Mouse (Mus musculus) brain, embryonic 14.5 days (tissue): ENCODE measurements around the gene Svs6. TPM values are rescaled to one million over a fixed set of nuclear protein-coding genes. Genes with fewer than 3 reads are reported as not detected.

Experiments
- DNase-seq: peaks from one replicate; pipeline ENCODE4 v3.0.0-alpha.2; 2011; ENCODE audit warnings: low read depth
- CTCF ChIP-seq: fragments of 200-500 bp; IDR thresholded peaks from 2 replicates; pipeline ENCODE4 v1.5.1; 2012; ENCODE audit warnings: inconsistent platforms, mild to moderate bottlenecking, moderate library complexity, borderline replicate concordance; ENCODE audit not compliant: insufficient read depth, insufficient read length; ENCODE audit errors: extremely low read depth
- POLR2A ChIP-seq: fragments of 200-500 bp; IDR thresholded peaks from 2 replicates; pipeline ENCODE4 v1.6.1; 2012; ENCODE audit warnings: mild to moderate bottlenecking, inconsistent platforms, borderline replicate concordance; ENCODE audit not compliant: poor library complexity, insufficient read depth, insufficient read length, severe bottlenecking; ENCODE audit errors: extremely low read depth
- polyA plus RNA-seq: library from polyadenylated mRNA; depleted of rRNA; stranded (reverse); fragments of >200 nt; gene quantifications from 2 replicates; pipeline ENCODE4 v1.2.3, GENCODE M21; 2012; rRNA removed

The Svs6 gene
- polyA plus RNA-seq, 1 experiment, result not detected

DNA sequence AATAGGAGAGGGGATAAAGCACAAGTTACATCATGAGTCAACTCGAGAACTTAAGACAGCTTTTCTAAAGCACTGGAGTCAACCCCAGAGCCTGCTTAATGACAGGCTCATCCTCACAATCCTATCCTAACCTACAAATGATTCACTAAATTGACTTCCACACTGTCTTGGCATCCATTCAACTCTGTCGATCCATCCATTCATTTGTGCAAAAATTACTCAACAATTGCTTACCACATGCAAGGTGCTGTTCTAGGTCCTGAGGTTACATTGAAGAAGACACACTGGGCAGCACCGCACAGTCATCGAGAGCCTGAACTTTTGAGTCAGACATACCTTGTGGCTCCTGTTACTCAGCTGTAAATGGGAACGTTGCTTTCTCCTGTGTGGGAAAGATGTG is 42.5 kb downstream of the Svs6 start:
- no peak for TF ChIP-seq POLR2A
- DNase-seq, result no peak

DNA sequence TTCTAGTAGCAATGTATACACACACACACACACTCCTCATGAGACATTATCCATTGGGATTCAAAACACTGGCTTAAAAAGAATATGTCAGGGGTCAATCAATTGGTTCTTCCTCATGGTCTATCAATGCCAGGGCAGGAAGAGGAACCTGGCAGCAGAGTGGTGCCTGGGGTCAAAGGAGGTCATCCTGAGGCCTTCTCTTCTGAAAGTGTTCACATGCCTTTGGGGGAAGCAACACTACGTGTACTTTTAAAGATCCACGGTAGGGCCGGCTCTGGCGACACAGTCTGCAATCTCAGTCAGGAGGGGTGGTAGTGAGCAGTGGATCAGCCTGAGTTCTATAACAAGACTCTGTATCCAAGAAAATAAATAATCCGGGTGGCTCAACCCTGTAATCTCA is 43.1 kb downstream of the Svs6 start:
- TF ChIP-seq CTCF (no peak), POLR2A (no peak)
- no peak for DNase-seq

- no peak for DNase-seq
- no peak for TF ChIP-seq CTCF
- no peak for TF ChIP-seq POLR2A
These were observed 44.6 kb downstream of the Svs6 start for GRCm38 (mm10) chr2:164360974-164361657.

DNA sequence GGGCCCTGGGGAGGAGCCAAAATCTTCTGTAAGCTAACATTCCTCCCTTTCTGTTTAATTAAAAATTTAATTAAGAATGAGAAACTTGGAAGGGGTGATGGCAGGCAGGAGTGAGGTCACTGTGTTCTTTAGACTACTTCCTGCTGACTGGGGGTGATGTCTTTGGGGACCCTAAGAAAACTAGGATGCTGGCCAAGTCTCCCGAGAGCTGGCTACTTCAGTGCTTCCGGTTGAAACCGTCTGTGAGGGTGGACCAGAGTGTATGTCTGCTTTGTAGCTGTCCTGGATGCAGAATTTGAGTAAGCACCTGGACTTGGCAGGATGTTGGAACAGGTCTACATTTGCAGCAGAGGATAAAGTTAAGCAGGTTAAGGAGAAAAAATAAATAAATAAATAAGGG is 50.4 kb downstream of the Svs6 start:
- TF ChIP-seq POLR2A (no peak), CTCF (no peak)
- peak; percentile 52 for DNase-seq

Other genes with a start within 250 kb of the Svs6 start
- 21.7 and 24.8 TPM in 2 replicates for gene Stk4, start 246.4 kb upstream of the Svs6 start, polyA plus RNA-seq
- gene Tomm34, start 245.6 kb upstream of the Svs6 start, polyA plus RNA-seq, result 30.8 and 36.0 TPM in 2 replicates
- gene Kcns1, start 145.6 kb upstream of the Svs6 start, polyA plus RNA-seq, result 0.83 and 1.5 TPM in 2 replicates
- not detected in 2 replicates for gene Wfdc5, start 134.0 kb upstream of the Svs6 start, polyA plus RNA-seq
- not detected in 2 replicates for gene Wfdc12, start 126.1 kb upstream of the Svs6 start, polyA plus RNA-seq
- gene Wfdc15a, start 116.6 kb upstream of the Svs6 start, polyA plus RNA-seq, result not detected in 2 replicates
- not detected in 2 replicates for gene Wfdc15b, start 95.1 kb upstream of the Svs6 start, polyA plus RNA-seq
- gene Svs2, start 78.3 kb upstream of the Svs6 start, polyA plus RNA-seq, result not detected in 2 replicates
- not detected in 2 replicates for gene Svs3b, start 60.1 kb upstream of the Svs6 start, polyA plus RNA-seq
- gene Svs4, start 38.3 kb upstream of the Svs6 start, polyA plus RNA-seq, result not detected in 2 replicates
- gene Svs3a, start 27.5 kb upstream of the Svs6 start, polyA plus RNA-seq, result not detected in 2 replicates
- not detected in 2 replicates for gene Svs5, start 16.0 kb downstream of the Svs6 start, polyA plus RNA-seq
- gene Slpi, start 72.3 kb downstream of the Svs6 start, polyA plus RNA-seq, result 0.22 TPM in 1 of 2 replicates, not detected in the other
- gene Rbpjl, start 86.4 kb downstream of the Svs6 start, polyA plus RNA-seq, result 0.04 and 0.10 TPM in 2 replicates
- gene Matn4, start 88.4 kb downstream of the Svs6 start, polyA plus RNA-seq, result 1.8 and 2.5 TPM in 2 replicates
- 2.3 and 3.7 TPM in 2 replicates for gene Sdc4, start 127.1 kb downstream of the Svs6 start, polyA plus RNA-seq
- gene Sys1, start 140.2 kb downstream of the Svs6 start, polyA plus RNA-seq, result 69.6 and 82.0 TPM in 2 replicates
- 8.0 and 10.2 TPM in 2 replicates for gene Gm20458, start 144.2 kb downstream of the Svs6 start, polyA plus RNA-seq
- gene Trp53tg5, start 157.0 kb downstream of the Svs6 start, polyA plus RNA-seq, result not detected in 2 replicates
- 11.4 and 13.1 TPM in 2 replicates for gene Dbndd2, start 169.4 kb downstream of the Svs6 start, polyA plus RNA-seq
- gene Pigt, start 180.8 kb downstream of the Svs6 start, polyA plus RNA-seq, result 109 and 155 TPM in 2 replicates
- gene Wfdc2, start 245.7 kb downstream of the Svs6 start, polyA plus RNA-seq, result 3.9 and 5.3 TPM in 2 replicates